Mouse (Mus musculus): ENCODE measurements at regions not wholly inside any gene's neighbourhood (a gene's known extent, or its start where the extent isn't known, plus 50 kb on each side); places are given as distances from the start of the nearest gene placed in this dataset.

DNA sequence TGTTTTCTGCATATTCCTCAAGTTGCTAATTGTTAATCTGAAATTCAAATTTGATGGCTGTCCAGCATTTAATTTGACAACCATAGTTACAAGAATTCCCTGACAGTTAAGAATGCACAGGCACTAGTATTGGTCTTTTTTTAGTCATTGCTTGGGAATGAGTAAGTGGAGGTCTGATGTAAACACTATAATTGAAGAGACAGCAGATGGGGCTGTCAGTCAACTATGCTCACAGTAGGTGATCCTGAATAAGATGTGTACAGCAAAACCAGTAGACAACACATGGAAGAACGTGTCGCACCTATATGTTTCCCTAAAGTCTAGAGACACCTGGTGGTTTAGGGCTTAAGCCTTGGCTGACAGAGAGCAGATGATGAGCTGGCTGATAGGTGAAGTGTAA lies 1019.0 kb upstream of the B3galt2 start:
- TF ChIP-seq CTCF (IDR thresholded peaks at IDR 0.05; ENCODE audit: low read depth): no peak
- TF ChIP-seq EP300 (optimal IDR thresholded peaks at IDR 0.05): no peak

Data from stomach, postnatal 0 days (tissue).